Mouse (Mus musculus) bone marrow, adult 2 months (tissue): Measurements from ENCODE around the gene Mboat2.

Experiments used
- CTCF ChIP-seq: fragments of 200-500 bp; IDR thresholded peaks from 2 replicates; pipeline ENCODE4 v1.5.1; 2011; ENCODE audit warnings: low read length, control low read depth; ENCODE audit not compliant: control insufficient read depth, insufficient read depth
- POLR2A ChIP-seq: fragments of 200-500 bp; IDR thresholded peaks from 2 replicates; pipeline ENCODE4 v1.6.1; 2011; ENCODE audit warnings: low read depth, mild to moderate bottlenecking, control low read depth, low read length, borderline replicate concordance; ENCODE audit not compliant: control insufficient read depth

GRCm38 (mm10) chr12:24872264-24872663 lies 41.6 kb downstream of the Mboat2 start:
- TF ChIP-seq CTCF (no peak), POLR2A (no peak)
